Mouse (Mus musculus) embryonic facial prominence, embryonic 13.5 days (tissue): ENCODE data around the gene Zar1. TPM values are rescaled to one million over a fixed set of nuclear protein-coding genes. Genes with fewer than 3 reads are reported as not detected.
"Not testable (repeated sequence)": the region's sequence is repeated elsewhere in the genome, so short reads cannot be mapped to it uniquely, and the experiment has no call there.

Source experiments
- ATAC-seq: fragments of 200-750 bp; cut with Nextera tagmentation; 2 replicates; pipeline ENCODE4 v1.8.0; 2017; ENCODE audit warnings: low read depth; ENCODE audit not compliant: insufficient number of reproducible peaks, insufficient read depth, low FRiP score, low TSS enrichment
- H3K27ac ChIP-seq: fragments of 300-500 bp; sonication (generic); 2 replicates; pipeline ENCODE4 v1.5.1; 2015; ENCODE audit warnings: moderate library complexity, mild to moderate bottlenecking, inconsistent platforms
- H3K27me3 ChIP-seq: fragments of 300-500 bp; sonication (generic); 2 replicates; pipeline ENCODE4 v1.6.1; 2015; ENCODE audit warnings: mild to moderate bottlenecking, inconsistent platforms
- H3K36me3 ChIP-seq: fragments of 300-500 bp; sonication (generic); 2 replicates; pipeline ENCODE4 v1.6.1; 2015; ENCODE audit warnings: mild to moderate bottlenecking, inconsistent platforms
- H3K4me1 ChIP-seq: fragments of 300-500 bp; sonication (generic); 2 replicates; pipeline ENCODE4 v1.6.1; 2015; ENCODE audit warnings: inconsistent platforms
- H3K4me2 ChIP-seq: fragments of 300-500 bp; sonication (generic); 2 replicates; pipeline ENCODE4 v1.6.1; 2015; ENCODE audit warnings: moderate library complexity, mild to moderate bottlenecking, inconsistent platforms
- H3K4me3 ChIP-seq: fragments of 300-500 bp; sonication (generic); 2 replicates; pipeline ENCODE4 v1.5.1; 2015; ENCODE audit warnings: mild to moderate bottlenecking, inconsistent platforms
- H3K9ac ChIP-seq: fragments of 300-500 bp; sonication (generic); 2 replicates; pipeline ENCODE4 v1.6.1; 2015; ENCODE audit warnings: mild to moderate bottlenecking, inconsistent platforms
- H3K9me3 ChIP-seq: fragments of 300-500 bp; sonication (generic); 2 replicates; pipeline ENCODE4 v1.6.1; 2016; ENCODE audit warnings: inconsistent platforms
- WGBS: fragments of 180-500 bp; shearing (Covaris S2); methylation state at CpG from one replicate; pipeline ENCODE4 v1.1.7; 2015; ENCODE audit warnings: mixed read lengths; 5-methylcytosine and 5-hydroxymethylcytosine counted together
- polyA plus RNA-seq: library from polyadenylated mRNA; unstranded; fragments of >200 nt; fragmentation: Nextera tagmentation; extraction: Ambion mirVana; gene quantifications from 2 replicates; pipeline ENCODE4 v1.2.1, GENCODE M21; 2015

The Zar1 gene
- polyA plus RNA-seq, 1 experiment from 2014 or later: 3.0 TPM

GRCm38 (mm10) chr5:72563183-72563582 is 17.9 kb downstream of the Zar1 start:
- ATAC-seq, H3K9ac ChIP-seq: not testable (repeated sequence)
- WGBS: 80% methylated on average over 2 of the region's 2 CpGs

GRCm38 (mm10) chr5:72560976-72561628 is 20.0 kb downstream of the Zar1 start:
- H3K9me3 ChIP-seq: no peaks in the 10 kb centered on the region
- H3K4me2 ChIP-seq: no peak overlapping the region
- no peak for ATAC-seq
- H3K27me3 ChIP-seq: no peaks in the 10 kb centered on the region
- H3K9ac ChIP-seq: no peak overlapping the region
- H3K27ac ChIP-seq: no peak overlapping the region
- no peak overlapping the region for H3K4me3 ChIP-seq
- 75% methylated on average over 3 of the region's 3 CpGs for WGBS
- H3K4me1 ChIP-seq: peaks cover 11% of the 10 kb centered on the region
- no peaks in the 10 kb centered on the region for H3K36me3 ChIP-seq

More at GRCm38 (mm10) chr5:72563183-72563582, 17.9 kb downstream of the Zar1 start:
- not testable (repeated sequence) for H3K4me2 ChIP-seq, H3K4me1 ChIP-seq, H3K27me3 ChIP-seq, H3K36me3 ChIP-seq, H3K9me3 ChIP-seq, H3K27ac ChIP-seq, H3K4me3 ChIP-seq

GRCm38 (mm10) chr5:72559544-72560049 is 21.5 kb downstream of the Zar1 start, which contains the start of gene Nfxl1:
Nfxl1 (minus strand) TSS chr5:72559684.
- peak within 1 kb of the TSS; percentile 82 for H3K9ac ChIP-seq
- WGBS: under 1% methylated on average over 41 of the region's 42 CpGs
- no peaks in the 10 kb centered on the region for H3K27me3 ChIP-seq

GRCm38 (mm10) chr5:72558716-72559526 is 22.1 kb downstream of the Zar1 start:
- ATAC-seq: peak; percentile 60
- Histone ChIP-seq H3K4me3 (peak overlapping the region; percentile 87), H3K4me2 (peak overlapping the region; percentile 77), H3K9me3 (no peaks in the 10 kb centered on the region), H3K4me1 (peaks cover 5% of the 10 kb centered on the region; the same call in 1 of the 2 replicates), H3K27ac (peak overlapping the region; percentile 71; the same call in 1 of the 2 replicates), H3K9ac (peak overlapping the region; percentile 82), H3K27me3 (no peaks in the 10 kb centered on the region), H3K36me3 (peaks cover 9% of the 10 kb centered on the region)
- under 1% methylated on average over 52 of the region's 57 CpGs for WGBS

More at GRCm38 (mm10) chr5:72559544-72560049, 21.5 kb downstream of the Zar1 start, which contains the start of gene Nfxl1:
- Histone ChIP-seq H3K4me3 (peak within 1 kb of the TSS; percentile 87), H3K4me1 (peaks cover 11% of the 10 kb centered on the region), H3K4me2 (peak within 1 kb of the TSS; percentile 77), H3K27ac (peak within 1 kb of the TSS; percentile 71; the same call in 1 of the 2 replicates), H3K36me3 (peaks cover 6% of the 10 kb centered on the region), H3K9me3 (no peaks in the 10 kb centered on the region)
- ATAC-seq: peak; percentile 90

GRCm38 (mm10) chr5:72556245-72556644 is 24.8 kb downstream of the Zar1 start:
- H3K4me2 ChIP-seq: no peak overlapping the region
- no peak for ATAC-seq
- H3K36me3 ChIP-seq: peaks cover 23% of the 10 kb centered on the region
- H3K27ac ChIP-seq: no peak overlapping the region
- H3K4me1 ChIP-seq: peaks cover 5% of the 10 kb centered on the region; the same call in 1 of the 2 replicates
- no peaks in the 10 kb centered on the region for H3K27me3 ChIP-seq
- WGBS: 61% methylated on average over 3 of the region's 3 CpGs
- H3K9ac ChIP-seq: no peak overlapping the region
- H3K4me3 ChIP-seq: no peak overlapping the region
- no peaks in the 10 kb centered on the region for H3K9me3 ChIP-seq

GRCm38 (mm10) chr5:72551209-72551608 is 29.8 kb downstream of the Zar1 start:
- H3K9ac ChIP-seq: no peak overlapping the region
- H3K4me2 ChIP-seq: no peak overlapping the region
- ATAC-seq: no peak
- H3K36me3 ChIP-seq: peaks cover 32% of the 10 kb centered on the region
- no peaks in the 10 kb centered on the region for H3K4me1 ChIP-seq
- no peaks in the 10 kb centered on the region for H3K27me3 ChIP-seq
- no peak overlapping the region for H3K4me3 ChIP-seq
- no peak overlapping the region for H3K27ac ChIP-seq
- no peaks in the 10 kb centered on the region for H3K9me3 ChIP-seq
- WGBS: 89% methylated on average over 3 of the region's 3 CpGs

- no peak overlapping the region for H3K4me2 ChIP-seq
- H3K9me3 ChIP-seq: no peaks in the 10 kb centered on the region; the same call in 1 of the 2 replicates
- H3K27ac ChIP-seq: no peak overlapping the region
- no peak for ATAC-seq
- H3K9ac ChIP-seq: no peak overlapping the region
- H3K27me3 ChIP-seq: no peaks in the 10 kb centered on the region
- H3K4me1 ChIP-seq: no peaks in the 10 kb centered on the region
- no peak overlapping the region for H3K4me3 ChIP-seq
- peaks cover 41% of the 10 kb centered on the region for H3K36me3 ChIP-seq
- 97% methylated on average over 3 of the region's 3 CpGs for WGBS
Measured at GRCm38 (mm10) chr5:72528896-72529295, 52.2 kb downstream of the Zar1 start.

Other genes with a start within 250 kb of the Zar1 start
- gene Corin, start 76.8 kb downstream of the Zar1 start, polyA plus RNA-seq: 2.4 and 2.6 TPM in 2 replicates
- 20.0 and 20.9 TPM in 2 replicates for gene Nfxl1, start 21.6 kb downstream of the Zar1 start, polyA plus RNA-seq
- 0.72 and 0.98 TPM in 2 replicates for gene Gm5868, start 6.3 kb upstream of the Zar1 start, polyA plus RNA-seq
- gene Cnga1, start 63.0 kb upstream of the Zar1 start, polyA plus RNA-seq: not detected in 2 replicates
- gene Nipal1, start 66.5 kb upstream of the Zar1 start, polyA plus RNA-seq: 1.9 and 3.5 TPM in 2 replicates
- 0.07 and 0.11 TPM in 2 replicates for gene Txk, start 171.5 kb upstream of the Zar1 start, polyA plus RNA-seq